Mouse (Mus musculus): Measurements from ENCODE around the gene Aldh1a2. TPM values are rescaled to one million over a fixed set of nuclear protein-coding genes. Genes with fewer than 3 reads are reported as not detected.

Aldh1a2 gene
- total RNA-seq, 1 experiment from 2014 or later = 73.6 TPM

GRCm38 (mm10) chr9:71216036-71216995 lies 727 bp downstream of the Aldh1a2 start:
- peak; percentile 43 for DNase-seq

GRCm38 (mm10) chr9:71216996-71217792 lies 1.6 kb downstream of the Aldh1a2 start:
- DNase-seq = no peak

- no peak for DNase-seq
Measured at GRCm38 (mm10) chr9:71217793-71218095, 2.2 kb downstream of the Aldh1a2 start.

GRCm38 (mm10) chr9:71219161-71219560 lies 3.6 kb downstream of the Aldh1a2 start:
- no peak for DNase-seq

- DNase-seq = peak; percentile 13
Measured at GRCm38 (mm10) chr9:71220401-71220800, 4.8 kb downstream of the Aldh1a2 start.

GRCm38 (mm10) chr9:71227226-71227970 lies 11.8 kb downstream of the Aldh1a2 start:
- no peak for DNase-seq

GRCm38 (mm10) chr9:71230011-71230410 lies 14.4 kb downstream of the Aldh1a2 start:
- no peak for DNase-seq

- DNase-seq = no peak
Measured at GRCm38 (mm10) chr9:71236540-71236939, 21.0 kb downstream of the Aldh1a2 start.

- DNase-seq = no peak
Measured at GRCm38 (mm10) chr9:71239926-71240325, 24.3 kb downstream of the Aldh1a2 start.

- DNase-seq = no peak
Measured at GRCm38 (mm10) chr9:71241515-71242411, 26.2 kb downstream of the Aldh1a2 start.

- no peak for DNase-seq
Measured at GRCm38 (mm10) chr9:71242412-71242781, 26.8 kb downstream of the Aldh1a2 start.

GRCm38 (mm10) chr9:71254380-71254779 lies 38.8 kb downstream of the Aldh1a2 start:
- no peak for DNase-seq

GRCm38 (mm10) chr9:71262711-71263110 lies 47.1 kb downstream of the Aldh1a2 start:
- DNase-seq = no peak

GRCm38 (mm10) chr9:71269711-71270110 lies 54.1 kb downstream of the Aldh1a2 start:
- no peak for DNase-seq

- DNase-seq = no peak
Measured at GRCm38 (mm10) chr9:71270205-71270604, 54.6 kb downstream of the Aldh1a2 start.

GRCm38 (mm10) chr9:71276149-71276721 lies 60.6 kb downstream of the Aldh1a2 start:
- no peak for DNase-seq

GRCm38 (mm10) chr9:71278741-71279140 lies 63.2 kb downstream of the Aldh1a2 start:
- DNase-seq = no peak

GRCm38 (mm10) chr9:71283156-71283555 lies 67.6 kb downstream of the Aldh1a2 start:
- DNase-seq = no peak

GRCm38 (mm10) chr9:71285231-71285630 lies 69.6 kb downstream of the Aldh1a2 start:
- no peak for DNase-seq

GRCm38 (mm10) chr9:71286420-71286819 lies 70.8 kb downstream of the Aldh1a2 start:
- DNase-seq = no peak

- no peak for DNase-seq
Measured at GRCm38 (mm10) chr9:71288738-71289137, 73.1 kb downstream of the Aldh1a2 start.
